Mouse (Mus musculus): Measurements from ENCODE around the gene Pcf11.

GRCm38 (mm10) chr7:92653329-92653728, 16.4 kb downstream of the Pcf11 start:
- TF ChIP-seq JUND (IDR thresholded peaks at IDR 0.05; ENCODE audit: low read depth, low read length) (no peak), CTCF (IDR thresholded peaks at IDR 0.05 in 2 of 3, conservative IDR thresholded peaks at IDR 0.05 in 1 of 3; ENCODE audit: control insufficient read depth in 1 of 3, insufficient read depth in 1 of 3, low read depth in 2 of 3, low read length in 3 of 3, poor library complexity in 1 of 3, severe bottlenecking in 1 of 3) (no peak), TCF12 (IDR thresholded peaks at IDR 0.05; ENCODE audit: low read depth, low read length) (no peak), POLR2A (IDR thresholded peaks at IDR 0.05; ENCODE audit: control insufficient read depth in 1 of 2, insufficient read depth in 1 of 2, low read depth in 1 of 2, low read length in 2 of 2, poor library complexity in 1 of 2) (no peak), CHD1 (IDR thresholded peaks at IDR 0.05; ENCODE audit: low read depth, low read length) (no peak), GATA1 (IDR thresholded peaks at IDR 0.05; ENCODE audit: low read depth, low read length) (no peak), ZNF384 (IDR thresholded peaks at IDR 0.05; ENCODE audit: low read depth, low read length) (no peak), KAT2A (conservative IDR thresholded peaks at IDR 0.05; ENCODE audit: low read depth, low read length) (no peak)

Data from MEL (cell line).